17 mouse cellular contexts compared by ENCODE assay signal in genomic region chr16:58661826-58662225, GRCm38 (mm10). TPM values are rescaled to one million over a fixed set of nuclear protein-coding genes. Genes with fewer than 3 reads are reported as not detected.
DNase-seq lines count a peak whose midpoint lies in the region; ATAC-seq and TF ChIP-seq lines count a peak whose summit lies in the region.
"Had no signal": no experiment of that assay in that cellular context is flagged by ENCODE, and none has a peak within 500 bp of the region (broad histone marks: within the 10 kb centered on the region; RNA-seq: fewer than 3 reads in every experiment).

No protein-coding gene starts in this region.

- TF ChIP-seq RAD21 in MEL (IDR thresholded peaks at IDR 0.05; ENCODE audit: low read depth, low read length), result no peak

- H3K27ac ChIP-seq in MEL (ENCODE audit: control insufficient read depth, low read depth, low read length), result peak overlapping the region; percentile 74
- H3K27ac ChIP-seq in limb, embryonic 10.5 days, result no peak overlapping the region

- WGBS in limb, embryonic 10.5 days, result 79% methylated on average over 5 of the region's 5 CpGs

- 0 out of 4 replicates have a peak, but pooled peaks of 1 of the 2 experiments have one; percentile 21 for TF ChIP-seq POLR2A in MEL (IDR thresholded peaks at IDR 0.05; ENCODE audit: control insufficient read depth in 1 of 2, insufficient read depth in 1 of 2, low read depth in 1 of 2, low read length in 2 of 2, poor library complexity in 1 of 2)

- ATAC-seq in megakaryocyte progenitor cell, adult 5-6 weeks (replicated peaks; ENCODE audit: poor library complexity), result peak; percentile 91
- ATAC-seq: hindbrain, embryonic 16.5 days had no signal

- peak; percentile 90 to 97 for TF ChIP-seq EP300 in MEL (IDR thresholded peaks at IDR 0.05; ENCODE audit: low read depth in 1 of 2, low read length in 2 of 2)

- H3K27me3 ChIP-seq in MEL (ENCODE audit: control insufficient read depth in 1 of 2, insufficient read depth in 2 of 2, low read length in 2 of 2), result no peaks in the 10 kb centered on the region
- H3K27me3 ChIP-seq in limb, embryonic 10.5 days (ENCODE audit: low read depth, poor library complexity, severe bottlenecking), result no peaks in the 10 kb centered on the region

- no peak for TF ChIP-seq CTCF in MEL (IDR thresholded peaks at IDR 0.05 in 2 of 3, conservative IDR thresholded peaks at IDR 0.05 in 1 of 3; ENCODE audit: control insufficient read depth in 1 of 3, insufficient read depth in 1 of 3, low read depth in 2 of 3, low read length in 3 of 3, poor library complexity in 1 of 3, severe bottlenecking in 1 of 3)

- peaks cover 13 to 14% of the 10 kb centered on the region in 2 experiments for H3K4me1 ChIP-seq in MEL (ENCODE audit: control insufficient read depth in 1 of 2, insufficient read depth in 2 of 2, low read length in 2 of 2)
- no peaks in the 10 kb centered on the region for H3K4me1 ChIP-seq in limb, embryonic 10.5 days

- H3K4me3 ChIP-seq in MEL (ENCODE audit: control insufficient read depth in 1 of 2, insufficient read depth in 1 of 2, low read depth in 2 of 2, low read length in 2 of 2), result peak overlapping the region in 1 of 2 experiments; percentile 1; a peak in 1 of 4 replicates
- no peak overlapping the region for H3K4me3 ChIP-seq in limb, embryonic 10.5 days

- no peaks in the 10 kb centered on the region for H3K79me2 ChIP-seq in MEL (ENCODE audit: control insufficient read depth, insufficient read depth, low read length, poor library complexity)

- no peaks in the 10 kb centered on the region for H3K9me3 ChIP-seq in MEL (replicated peaks; ENCODE audit: insufficient read depth, low read length)
- H3K9me3 ChIP-seq in limb, embryonic 10.5 days (replicated peaks), result no peaks in the 10 kb centered on the region

- H3K36me3 ChIP-seq in MEL (ENCODE audit: control insufficient read depth in 1 of 2, insufficient read depth in 2 of 2, low read length in 2 of 2), result peaks cover 0 to 20% of the 10 kb centered on the region in 2 experiments; a peak in 2 of 4 replicates
- no peaks in the 10 kb centered on the region for H3K36me3 ChIP-seq in limb, embryonic 10.5 days

- peak; percentile 75 for DNase-seq in heart, adult 11 months
- DNase-seq in heart, postnatal 14 days, result no peak
- peak; percentile 81 for DNase-seq in MEL (ENCODE audit: low read depth, low spot score)
- peak; percentile 21 for DNase-seq in limb, embryonic 10.5 days (ENCODE audit: low spot score)
- no peak for DNase-seq in thymus, postnatal 25 days
- DNase-seq in right cerebral cortex, postnatal 14 days, result no peak
- no peak for DNase-seq in adrenal gland, adult 8-10 months
- DNase-seq: lung, postnatal 36 days; right cerebral cortex, adult 18-20 months; thymus, adult 18-20 months had no signal

- H3K9ac ChIP-seq in MEL (ENCODE audit: control insufficient read depth, low read depth, low read length, poor library complexity, severe bottlenecking), result no peak overlapping the region

- intact Hi-C loops in heart, postnatal 14 days (cut with DNase I), result loop anchor here (5.0 to 10.0 kb wide), 3 partner anchors 35 to 367 kb away; no protein-coding TSS in a partner anchor

TF ChIP-seq in MEL, 35 proteins besides CTCF, POLR2A, EP300 and RAD21 (continues in another document):
- TF ChIP-seq ZMIZ1 (IDR thresholded peaks at IDR 0.05; ENCODE audit: low read depth, low read length) (0 out of 2 replicates have a peak, but pooled peaks have one; percentile 47), TBP (IDR thresholded peaks at IDR 0.05; ENCODE audit: low read depth, low read length) (0 out of 2 replicates have a peak, but pooled peaks have one; percentile 31), RCOR1 (IDR thresholded peaks at IDR 0.05; ENCODE audit: low read depth, low read length) (peak; percentile 72; the same call in 1 of the 2 replicates), NRF1 (IDR thresholded peaks at IDR 0.05; ENCODE audit: insufficient read depth, low read depth, low read length, poor library complexity, severe bottlenecking) (no peak), POLR2AphosphoS2 (IDR thresholded peaks at IDR 0.05; ENCODE audit: low read length) (no peak), GABPA (IDR thresholded peaks at IDR 0.05; ENCODE audit: low read depth, low read length) (no peak), CHD2 (IDR thresholded peaks at IDR 0.05; ENCODE audit: low read length) (peak; percentile 57), TCF12 (IDR thresholded peaks at IDR 0.05; ENCODE audit: low read depth, low read length) (peak; percentile 92), MYB (IDR thresholded peaks at IDR 0.05; ENCODE audit: low read depth, low read length) (peak; percentile 71; the same call in 1 of the 2 replicates), E2F4 (IDR thresholded peaks at IDR 0.05; ENCODE audit: borderline replicate concordance, low read depth, low read length) (no peak), ZC3H11A (IDR thresholded peaks at IDR 0.05; ENCODE audit: low read depth, low read length) (no peak), KAT2A (conservative IDR thresholded peaks at IDR 0.05; ENCODE audit: low read depth, low read length) (no peak), MYC (IDR thresholded peaks at IDR 0.05; ENCODE audit: low read depth, low read length) (no peak), USF2 (IDR thresholded peaks at IDR 0.05; ENCODE audit: borderline replicate concordance in 1 of 2, insufficient read depth in 1 of 2, low read depth in 1 of 2, low read length in 2 of 2) (no peak), ZKSCAN1 (IDR thresholded peaks at IDR 0.05; ENCODE audit: low read depth, low read length) (no peak), MEF2A (IDR thresholded peaks at IDR 0.05; ENCODE audit: extremely low read depth, insufficient replicate concordance, low read depth, low read length, poor library complexity, severe bottlenecking) (no peak), POLR2AphosphoS5 (IDR thresholded peaks at IDR 0.05; ENCODE audit: borderline replicate concordance, low read depth, low read length) (no peak), HCFC1 (IDR thresholded peaks at IDR 0.05; ENCODE audit: low read depth, low read length) (no peak), SIN3A (IDR thresholded peaks at IDR 0.05; ENCODE audit: low read length) (peak; percentile 61; the same call in 1 of the 2 replicates), ZNF384 (IDR thresholded peaks at IDR 0.05; ENCODE audit: low read depth, low read length) (no peak), MAZ (IDR thresholded peaks at IDR 0.05; ENCODE audit: low read depth, low read length) (no peak), ELF1 (IDR thresholded peaks at IDR 0.05; ENCODE audit: low read depth, low read length) (no peak), SMC3 (IDR thresholded peaks at IDR 0.05; ENCODE audit: low read depth, low read length) (peak; percentile 14; the same call in 1 of the 2 replicates), TAL1 (IDR thresholded peaks at IDR 0.05; ENCODE audit: low read length) (peak; percentile 87), GATA1 (IDR thresholded peaks at IDR 0.05; ENCODE audit: low read depth, low read length) (peak; percentile 72), CHD1 (IDR thresholded peaks at IDR 0.05; ENCODE audit: low read depth, low read length) (no peak), NELFE (IDR thresholded peaks at IDR 0.05; ENCODE audit: low read depth, low read length) (no peak), USF1 (IDR thresholded peaks at IDR 0.05; ENCODE audit: low read depth, low read length) (no peak), MXI1 (IDR thresholded peaks at IDR 0.05; ENCODE audit: low read depth, low read length) (no peak), ETS1 (IDR thresholded peaks at IDR 0.05; ENCODE audit: low read depth, low read length) (peak; percentile 81), UBTF (IDR thresholded peaks at IDR 0.05; ENCODE audit: borderline replicate concordance, insufficient read depth, low read depth, low read length) (no peak), BHLHE40 (IDR thresholded peaks at IDR 0.05; ENCODE audit: borderline replicate concordance, low read depth, low read length) (no peak)

RNA-seq across cellular contexts. Expression of gene Cpox, which starts 8.3 kb away (rescaled TPM):
- 10 to 100 TPM; 29.3 to 30.6 TPM for total RNA-seq in heart, postnatal 14 days (2021)
- total RNA-seq in MEL (2012; rRNA removed), result 159 and 204 TPM in 2 replicates
- 100 to 1,000 TPM; 110 to 421 TPM for polyA plus RNA-seq in MEL (2012; ENCODE audit: insufficient read depth in 1 of 2, insufficient read length in 2 of 2, low read depth in 1 of 2, low replicate concordance in 2 of 2, missing spikeins in 1 of 2)
- polyA plus RNA-seq in limb, embryonic 10.5 days (2016; fragmentation: Nextera tagmentation; extraction: Ambion mirVana), result 26.6 and 29.7 TPM in 2 replicates
- 68.8 and 73.1 TPM in 2 replicates for total RNA-seq in megakaryocyte progenitor cell, adult 5-6 weeks (2015)
- total RNA-seq in megakaryocyte progenitor cell, adult 5-6 weeks (2017), result 28.9 and 34.3 TPM in 2 replicates
- 10 to 100 TPM; 20.3 to 28.0 (median 21.7) TPM for total RNA-seq in adrenal gland, adult 8-10 months (2022)

RNA-seq across cellular contexts. Expression of gene E330017A01Rik, which starts 23.3 kb away (rescaled TPM):
- total RNA-seq in heart, postnatal 14 days (2021), result not detected
- total RNA-seq in MEL (2012; rRNA removed), result 4.3 and 7.5 TPM in 2 replicates
- 1 to 10 TPM in 1 of 2 experiments, not detected in 1; 8.2 TPM for polyA plus RNA-seq in MEL (2012; ENCODE audit: insufficient read depth in 1 of 2, insufficient read length in 2 of 2, low read depth in 1 of 2, low replicate concordance in 2 of 2, missing spikeins in 1 of 2)
- polyA plus RNA-seq in limb, embryonic 10.5 days (2016; fragmentation: Nextera tagmentation; extraction: Ambion mirVana), result not detected in 2 replicates
- 0.22 TPM in 1 of 2 replicates, not detected in the other for total RNA-seq in megakaryocyte progenitor cell, adult 5-6 weeks (2015)
- not detected in 2 replicates for total RNA-seq in megakaryocyte progenitor cell, adult 5-6 weeks (2017)
- not detected for total RNA-seq in adrenal gland, adult 8-10 months (2022)
- total RNA-seq: midbrain, postnatal 0 days had no signal
- polyA plus RNA-seq: heart, embryonic 14.5 days; hindbrain, embryonic 16.5 days; large intestine, adult 2 months; limb, embryonic 11.5 days; neural tube, embryonic 14.5 days had no signal

RNA-seq across cellular contexts. Expression of gene Gm813, which starts 45.0 kb away (rescaled TPM):
- not detected for total RNA-seq in heart, postnatal 14 days (2021)
- total RNA-seq in MEL (2012; rRNA removed), result not detected in 2 replicates
- polyA plus RNA-seq in MEL (2012; ENCODE audit: insufficient read depth in 1 of 2, insufficient read length in 2 of 2, low read depth in 1 of 2, low replicate concordance in 2 of 2, missing spikeins in 1 of 2), result not detected
- not detected in 2 replicates for polyA plus RNA-seq in limb, embryonic 10.5 days (2016; fragmentation: Nextera tagmentation; extraction: Ambion mirVana)
- total RNA-seq in megakaryocyte progenitor cell, adult 5-6 weeks (2015), result not detected in 2 replicates
- not detected in 2 replicates for total RNA-seq in megakaryocyte progenitor cell, adult 5-6 weeks (2017)
- not detected for total RNA-seq in adrenal gland, adult 8-10 months (2022)
- total RNA-seq: midbrain, postnatal 0 days had no signal
- polyA plus RNA-seq: heart, embryonic 14.5 days; hindbrain, embryonic 16.5 days; large intestine, adult 2 months; limb, embryonic 11.5 days; midbrain, postnatal 0 days; neural tube, embryonic 14.5 days had no signal

RNA-seq across cellular contexts. Expression of gene Gpr15, which starts 57.0 kb away (rescaled TPM):
- not detected for total RNA-seq in heart, postnatal 14 days (2021)
- total RNA-seq in MEL (2012; rRNA removed), result not detected in 2 replicates
- not detected for polyA plus RNA-seq in MEL (2012; ENCODE audit: insufficient read depth in 1 of 2, insufficient read length in 2 of 2, low read depth in 1 of 2, low replicate concordance in 2 of 2, missing spikeins in 1 of 2)
- polyA plus RNA-seq in limb, embryonic 10.5 days (2016; fragmentation: Nextera tagmentation; extraction: Ambion mirVana), result 0.11 TPM in 1 of 2 replicates, not detected in the other
- 0.86 and 1.1 TPM in 2 replicates for total RNA-seq in megakaryocyte progenitor cell, adult 5-6 weeks (2015)
- 0.78 and 2.0 TPM in 2 replicates for total RNA-seq in megakaryocyte progenitor cell, adult 5-6 weeks (2017)
- total RNA-seq in adrenal gland, adult 8-10 months (2022), result not detected
- polyA plus RNA-seq: heart, embryonic 14.5 days; hindbrain, embryonic 16.5 days; limb, embryonic 11.5 days; midbrain, postnatal 0 days; neural tube, embryonic 14.5 days had no signal

Comparison
In these comparisons a context has a peak if more than half of its experiments do, and no peak if none do; other contexts are left out.
1. DNase-seq: peak in heart, adult 11 months (single experiment), MEL (single experiment) and limb, embryonic 10.5 days (single experiment); none in heart, postnatal 14 days (0 of 2), thymus, postnatal 25 days (single experiment), right cerebral cortex, postnatal 14 days (single experiment) and adrenal gland, adult 8-10 months (single experiment).